Mouse (Mus musculus) myocyte (in vitro differentiated cells): ENCODE results near the gene Tmem30a. TPM values are rescaled to one million over a fixed set of nuclear protein-coding genes. Genes with fewer than 3 reads are reported as not detected.

ENCODE experiments used
- H3K27me3 ChIP-seq: one replicate; pipeline ENCODE4 v1.6.1; 2011; ENCODE audit not compliant: control insufficient read depth, insufficient read depth, insufficient read length
- H3K36me3 ChIP-seq: one replicate; pipeline ENCODE4 v1.6.1; 2011; ENCODE audit not compliant: control insufficient read depth, insufficient read depth
- H3K4me2 ChIP-seq: one replicate; pipeline ENCODE4 v1.6.1; 2011; ENCODE audit warnings: low read depth, control low read depth
- H3K4me3 ChIP-seq: one replicate; pipeline ENCODE4 v1.5.1; 2011; ENCODE audit warnings: mild to moderate bottlenecking, control low read depth, moderate library complexity
- H3K79me2 ChIP-seq: one replicate; pipeline ENCODE4 v1.6.1; 2011; ENCODE audit not compliant: control insufficient read depth, insufficient read depth
- H3ac ChIP-seq: one replicate; pipeline ENCODE4 v1.6.1; 2011; ENCODE audit not compliant: control insufficient read depth, insufficient read length
- CEBPB ChIP-seq: IDR thresholded peaks from 2 replicates; pipeline ENCODE4 v1.6.1; 2011; ENCODE audit warnings: mild to moderate bottlenecking, moderate library complexity; ENCODE audit not compliant: poor library complexity, insufficient read depth, severe bottlenecking
- E2F4 ChIP-seq: IDR thresholded peaks from one replicate; pipeline ENCODE4 v1.6.1; 2011; ENCODE audit warnings: mild to moderate bottlenecking, control low read depth, moderate library complexity; ENCODE audit not compliant: insufficient read depth
- MAX ChIP-seq: IDR thresholded peaks from one replicate; pipeline ENCODE4 v1.6.1; 2011; ENCODE audit warnings: low read depth, mild to moderate bottlenecking, control low read depth
- MYOD1 ChIP-seq, 3 experiments: IDR thresholded peaks; one replicate each; pipeline ENCODE4 v1.6.1; 2011; ENCODE audit warnings: control low read depth in 2 of 3, low read depth in 2 of 3, mild to moderate bottlenecking in 2 of 3, moderate library complexity in 1 of 3; ENCODE audit not compliant: insufficient read length in 2 of 3, control insufficient read depth in 1 of 3
- MYOG ChIP-seq, 3 experiments: IDR thresholded peaks; one replicate each; pipeline ENCODE4 v1.6.1; 2011; ENCODE audit warnings: control low read depth in 2 of 3, low read depth in 2 of 3, mild to moderate bottlenecking in 2 of 3; ENCODE audit not compliant: insufficient read length in 2 of 3, control insufficient read depth in 1 of 3, insufficient read depth in 1 of 3
- POLR2A ChIP-seq: IDR thresholded peaks from one replicate; pipeline ENCODE4 v1.6.1; 2011; ENCODE audit warnings: low read depth, mild to moderate bottlenecking, control low read depth, moderate library complexity; ENCODE audit not compliant: insufficient read length
- POLR2AphosphoS2 ChIP-seq: IDR thresholded peaks from one replicate; pipeline ENCODE4 v1.6.1; 2011; ENCODE audit warnings: low read depth, control low read depth; ENCODE audit not compliant: insufficient read length
- REST ChIP-seq: IDR thresholded peaks from one replicate; pipeline ENCODE4 v1.6.1; 2011; ENCODE audit warnings: mild to moderate bottlenecking, control low read depth, moderate library complexity; ENCODE audit not compliant: insufficient read depth, insufficient read length
- SRF ChIP-seq: IDR thresholded peaks from one replicate; pipeline ENCODE4 v1.6.1; 2011; ENCODE audit warnings: low read depth; ENCODE audit not compliant: control insufficient read depth, insufficient read length
- TCF12 ChIP-seq: IDR thresholded peaks from one replicate; pipeline ENCODE4 v1.6.1; 2011; ENCODE audit warnings: mild to moderate bottlenecking, control low read depth; ENCODE audit not compliant: poor library complexity, insufficient read depth, severe bottlenecking
- TCF3 ChIP-seq: IDR thresholded peaks from one replicate; pipeline ENCODE4 v1.6.1; 2011; ENCODE audit warnings: low read depth, control low read depth; ENCODE audit not compliant: insufficient read length
- USF1 ChIP-seq: IDR thresholded peaks from one replicate; pipeline ENCODE4 v1.6.1; 2011; ENCODE audit warnings: low read depth, mild to moderate bottlenecking, control low read depth, moderate library complexity
- polyA plus RNA-seq: library from polyadenylated mRNA; unstranded; fragments of >200 nt; fragmentation: generic; extraction: Trizol; gene quantifications from one replicate; pipeline ENCODE4 v1.2.1, GENCODE M21; 2012; ENCODE audit warnings: missing spikeins

Tmem30a gene
- polyA plus RNA-seq, 1 experiment = 24.7 TPM

DNA sequence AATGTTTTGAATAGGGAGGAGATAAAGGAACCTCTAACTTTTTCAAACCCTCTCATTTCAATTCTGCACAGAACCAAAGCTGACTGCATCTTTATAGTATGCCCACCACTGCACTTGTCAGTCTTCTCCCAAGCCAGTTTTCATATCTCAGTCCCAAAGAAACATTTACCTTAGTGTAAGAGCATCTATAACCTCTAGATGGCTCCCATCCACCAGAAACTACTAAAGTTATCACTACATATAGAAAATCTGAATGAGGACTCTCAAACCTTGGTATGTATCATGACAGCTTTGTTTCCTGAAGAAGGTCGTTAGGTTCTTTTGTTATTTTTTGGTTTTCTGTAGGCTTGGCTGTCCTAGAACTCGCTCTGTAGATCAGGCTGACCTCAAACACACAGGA is 14.0 kb downstream of the Tmem30a start:
- no peak for TF ChIP-seq MYOG (IDR thresholded peaks at IDR 0.05; ENCODE audit: control insufficient read depth in 1 of 3, insufficient read depth in 1 of 3, insufficient read length in 2 of 3, low read depth in 2 of 3)
- Histone ChIP-seq H3K36me3 (peaks cover 21% of the 10 kb centered on the region), H3K4me3 (no peak overlapping the region), H3K79me2 (peaks cover 38% of the 10 kb centered on the region), H3K4me2 (no peak overlapping the region), H3K27me3 (no peaks in the 10 kb centered on the region), H3ac (no peak overlapping the region)

DNA sequence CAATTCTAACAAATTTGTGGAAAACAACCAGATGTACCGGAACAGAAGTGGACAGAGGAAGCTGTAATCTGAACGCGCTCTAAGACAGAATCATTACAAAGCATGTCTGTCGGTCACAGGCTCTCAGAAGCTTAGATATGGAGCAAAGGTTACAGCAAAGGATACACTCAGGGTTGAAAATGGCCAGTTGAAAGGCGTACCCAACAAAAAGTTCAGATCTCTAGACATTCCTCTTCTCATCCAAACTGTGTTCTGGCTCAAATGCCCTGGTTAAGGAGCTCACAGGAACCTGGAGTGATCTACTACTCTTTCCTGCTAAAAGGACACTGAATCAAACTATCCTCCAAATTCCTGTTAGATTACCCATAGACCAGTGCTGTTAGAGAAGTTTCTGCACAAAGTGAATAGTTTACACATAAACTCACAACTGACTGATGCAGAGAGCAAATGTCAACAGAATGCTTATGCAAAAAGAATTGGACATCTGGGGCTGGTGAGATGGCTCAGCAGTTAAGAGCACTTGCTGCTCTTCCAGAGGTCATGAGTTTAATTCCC is 26.2 kb downstream of the Tmem30a start:
- no peak overlapping the region for H3K4me2 ChIP-seq
- H3K36me3 ChIP-seq = peaks cover 3% of the 10 kb centered on the region
- TF ChIP-seq CEBPB (no peak), MYOG (IDR thresholded peaks at IDR 0.05; ENCODE audit: control insufficient read depth in 1 of 3, insufficient read depth in 1 of 3, insufficient read length in 2 of 3, low read depth in 2 of 3) (no peak), REST (no peak), TCF12 (no peak), POLR2A (no peak), USF1 (no peak), SRF (no peak), MYOD1 (IDR thresholded peaks at IDR 0.05; ENCODE audit: control insufficient read depth in 1 of 3, insufficient read length in 2 of 3, low read depth in 2 of 3) (no peak), TCF3 (no peak), POLR2AphosphoS2 (no peak), MAX (no peak), E2F4 (no peak)
- H3K27me3 ChIP-seq = no peaks in the 10 kb centered on the region
- no peak overlapping the region for H3ac ChIP-seq
- no peaks in the 10 kb centered on the region for H3K79me2 ChIP-seq
- H3K4me3 ChIP-seq = no peak overlapping the region

DNA sequence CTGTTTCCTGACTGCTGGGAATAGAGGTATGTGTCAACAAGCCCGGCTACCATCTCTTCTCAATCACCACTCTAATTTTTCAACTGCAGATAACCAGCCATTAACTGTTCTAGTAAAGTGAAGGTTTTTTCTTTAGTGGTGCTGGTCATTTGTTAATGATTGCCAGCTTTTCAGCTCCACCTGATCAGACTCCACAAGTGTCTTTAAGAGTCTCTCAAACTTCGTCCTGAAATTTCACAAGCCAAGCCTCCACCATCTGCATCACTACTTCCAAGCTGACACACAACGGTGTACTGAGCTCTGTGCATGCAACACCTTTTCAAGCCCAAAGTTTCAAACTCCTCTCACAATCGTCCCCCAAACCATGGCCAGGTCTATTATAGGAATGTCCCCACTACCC is 28.0 kb downstream of the Tmem30a start:
- Histone ChIP-seq H3K4me3 (no peak overlapping the region), H3K79me2 (no peaks in the 10 kb centered on the region), H3ac (no peak overlapping the region), H3K4me2 (no peak overlapping the region), H3K27me3 (no peaks in the 10 kb centered on the region), H3K36me3 (no peaks in the 10 kb centered on the region)
- no peak for TF ChIP-seq TCF12
- TF ChIP-seq CEBPB = no peak
- TF ChIP-seq POLR2A = no peak
- no peak for TF ChIP-seq MYOG (IDR thresholded peaks at IDR 0.05; ENCODE audit: control insufficient read depth in 1 of 3, insufficient read depth in 1 of 3, insufficient read length in 2 of 3, low read depth in 2 of 3)
- no peak for TF ChIP-seq TCF3
- TF ChIP-seq MYOD1 (IDR thresholded peaks at IDR 0.05; ENCODE audit: control insufficient read depth in 1 of 3, insufficient read length in 2 of 3, low read depth in 2 of 3) = no peak
- TF ChIP-seq SRF = no peak
- TF ChIP-seq USF1 = no peak
- no peak for TF ChIP-seq REST
- TF ChIP-seq MAX = no peak
- no peak for TF ChIP-seq POLR2AphosphoS2
- no peak for TF ChIP-seq E2F4

DNA sequence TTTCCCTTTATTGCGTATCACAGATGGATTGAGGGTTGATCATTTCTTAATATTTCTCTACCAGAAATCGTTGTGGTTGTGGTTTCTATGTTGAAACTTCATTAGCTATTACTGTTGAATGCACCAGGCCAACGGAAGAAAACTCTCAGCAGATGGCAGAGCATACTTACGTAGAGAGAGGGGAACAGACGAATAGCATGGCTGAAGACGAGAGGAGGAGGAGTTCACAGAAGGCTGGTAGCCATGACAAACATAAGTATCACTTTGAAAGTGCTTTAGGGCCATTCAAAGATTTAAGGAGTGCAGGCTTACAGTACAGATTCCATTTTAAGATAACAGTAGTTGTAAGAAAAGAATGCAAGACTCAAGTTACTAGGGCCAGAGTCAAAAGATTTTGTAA is 30.8 kb downstream of the Tmem30a start:
- TF ChIP-seq MYOD1 (IDR thresholded peaks at IDR 0.05; ENCODE audit: control insufficient read depth in 1 of 3, insufficient read length in 2 of 3, low read depth in 2 of 3) = no peak
- TF ChIP-seq USF1 = no peak
- TF ChIP-seq POLR2A = no peak
- no peak for TF ChIP-seq MAX
- no peak for TF ChIP-seq REST
- no peak for TF ChIP-seq SRF
- TF ChIP-seq MYOG (IDR thresholded peaks at IDR 0.05; ENCODE audit: control insufficient read depth in 1 of 3, insufficient read depth in 1 of 3, insufficient read length in 2 of 3, low read depth in 2 of 3) = no peak
- no peak for TF ChIP-seq POLR2AphosphoS2
- no peak for TF ChIP-seq CEBPB
- no peak for TF ChIP-seq E2F4
- TF ChIP-seq TCF3 = no peak
- no peak for TF ChIP-seq TCF12
- no peak overlapping the region for H3ac ChIP-seq
- no peak overlapping the region for H3K4me2 ChIP-seq
- H3K27me3 ChIP-seq = no peaks in the 10 kb centered on the region
- peaks cover 20% of the 10 kb centered on the region for H3K79me2 ChIP-seq
- no peak overlapping the region for H3K4me3 ChIP-seq
- H3K36me3 ChIP-seq = no peaks in the 10 kb centered on the region

DNA sequence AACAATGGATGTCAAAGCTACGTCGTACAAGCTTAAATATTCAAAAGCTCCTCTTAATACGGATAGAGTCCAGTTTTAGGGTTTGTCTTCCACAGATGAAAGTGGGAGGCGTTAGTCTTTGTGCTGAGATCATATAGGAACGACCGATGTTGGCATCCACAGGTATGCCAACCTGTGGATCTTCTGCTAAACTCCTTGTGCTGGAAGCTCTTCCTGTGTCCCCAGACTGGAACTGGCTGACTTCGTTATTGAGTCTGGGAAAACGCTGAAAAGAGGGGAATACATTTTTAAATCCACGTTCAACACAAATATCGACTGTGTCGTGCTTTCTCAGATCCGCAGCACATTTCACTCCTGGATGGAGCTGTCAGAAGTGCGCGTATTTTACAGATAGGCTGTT is 33.2 kb downstream of the Tmem30a start:
- TF ChIP-seq E2F4 = no peak
- no peak for TF ChIP-seq MYOG (IDR thresholded peaks at IDR 0.05; ENCODE audit: control insufficient read depth in 1 of 3, insufficient read depth in 1 of 3, insufficient read length in 2 of 3, low read depth in 2 of 3)
- TF ChIP-seq TCF12 = no peak
- TF ChIP-seq MAX = no peak
- TF ChIP-seq SRF = no peak
- TF ChIP-seq USF1 = no peak
- TF ChIP-seq POLR2AphosphoS2 = no peak
- TF ChIP-seq POLR2A = no peak
- no peak for TF ChIP-seq CEBPB
- peaks cover 24% of the 10 kb centered on the region for H3K79me2 ChIP-seq
- H3K4me2 ChIP-seq = peak overlapping the region; percentile 83
- H3K4me3 ChIP-seq = peak overlapping the region; percentile 86
- H3K27me3 ChIP-seq = no peaks in the 10 kb centered on the region
- peak overlapping the region; percentile 83 for H3ac ChIP-seq
- peaks cover 6% of the 10 kb centered on the region for H3K36me3 ChIP-seq
